Mouse (Mus musculus): ENCODE measurements around the gene Olfr1299.

The Olfr1299 gene

GRCm38 (mm10) chr2:111661119-111661518 is at the start of gene Olfr1299:
TSS of gene Olfr1299 (plus strand) at chr2:111661419.
- DNase-seq, result no peak

GRCm38 (mm10) chr2:111626397-111626796 is 34.8 kb upstream of the Olfr1299 start, which contains the start of gene Olfr1297:
TSS of gene Olfr1297 (minus strand) at chr2:111626497.
- no peak for DNase-seq

- no peak for DNase-seq
Measured at GRCm38 (mm10) chr2:111649101-111649500, 12.1 kb upstream of the Olfr1299 start, which contains the start of gene Olfr1298. TSS of gene Olfr1298 (minus strand) at chr2:111649201.
